Mouse (Mus musculus): ENCODE data around the gene Tgif1. TPM values are rescaled to one million over a fixed set of nuclear protein-coding genes. Genes with fewer than 3 reads are reported as not detected.

Gene Tgif1
- total and polyA plus RNA-seq, 3 experiments = 44.5 to 74.4 (median 70.6) TPM

DNA sequence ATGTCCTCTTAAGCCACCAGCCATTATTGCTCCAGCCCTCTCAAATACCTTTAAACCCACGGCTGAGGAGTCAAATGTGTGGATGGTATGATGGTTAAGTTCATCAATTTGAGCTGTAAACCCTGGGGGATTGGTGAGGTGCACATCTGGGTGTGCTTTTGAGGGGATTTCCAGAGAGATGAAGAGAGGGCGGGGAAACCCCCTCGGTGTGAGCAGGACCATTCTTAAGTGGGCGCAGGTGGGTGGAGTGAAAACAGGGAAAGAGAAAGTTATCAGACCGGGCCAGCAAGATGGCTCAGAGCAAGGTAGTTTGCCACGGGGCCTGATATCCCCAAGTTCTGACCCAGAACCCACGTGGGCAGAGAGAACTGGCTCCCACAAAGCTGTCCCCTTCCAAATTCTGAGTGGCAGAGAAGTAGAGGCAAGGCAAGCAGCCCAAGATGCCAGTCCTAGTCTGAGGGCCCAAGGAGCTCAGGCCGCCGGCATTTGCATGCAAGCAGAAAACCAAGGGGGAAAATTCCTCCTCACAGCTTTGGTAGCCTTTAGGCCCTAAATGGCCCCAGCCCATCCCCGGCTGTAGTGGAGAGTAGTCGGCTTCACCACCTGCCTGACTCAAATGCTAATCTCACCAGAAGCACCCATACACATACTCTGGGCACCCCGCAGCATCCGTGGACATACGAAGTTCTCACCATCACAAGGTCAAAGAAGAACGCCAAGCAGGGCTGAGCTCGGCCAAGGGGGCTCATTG, 33.5 kb upstream of the Tgif1 start:
- peak; percentile 98 for DNase-seq (ENCODE audit: extremely low read depth)

DNA sequence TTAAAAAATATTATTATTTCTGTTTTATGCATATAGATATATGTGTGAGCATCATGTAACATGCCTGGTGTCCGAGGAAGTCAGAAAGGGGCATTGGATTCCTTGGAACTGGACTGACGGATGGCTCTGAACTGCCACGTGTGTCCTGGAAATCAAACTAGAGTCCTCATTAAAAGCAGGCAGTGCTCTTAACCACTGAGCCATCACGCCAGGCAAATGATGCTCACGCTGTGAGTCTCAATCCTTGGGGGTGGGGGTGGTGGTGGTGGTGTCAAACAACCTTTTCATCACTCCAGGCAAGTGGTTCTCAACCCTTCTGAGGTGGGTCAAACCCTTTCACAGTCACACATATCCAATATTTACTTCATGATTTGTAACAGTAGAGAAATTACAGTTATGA, 32.5 kb upstream of the Tgif1 start:
- in situ Hi-C loops (cut with MboI; ENCODE audit: low pct_ligation_motif_present, low pct_unique_long_range_greater_than_20kb, low sequenced_read_pairs) (no loop called here), dilution Hi-C loops (cut with MboI; ENCODE audit: extremely low pct_ligation_motif_present, extremely low pct_unique_long_range_greater_than_20kb, low sequenced_read_pairs) (no loop called here)
- DNase-seq (ENCODE audit: extremely low read depth) = peak; percentile 80
- H3K9ac ChIP-seq (ENCODE audit: insufficient read depth, low read depth) = peak overlapping the region; percentile 33; the same call in 1 of the 2 replicates
- H3K4me1 ChIP-seq (ENCODE audit: control insufficient read depth in 1 of 2, insufficient read depth in 2 of 2) = peaks cover 22 to 77% of the 10 kb centered on the region in 2 experiments
- peak overlapping the region; percentile 65 for H3K4me2 ChIP-seq (ENCODE audit: insufficient read depth, low read depth, poor library complexity, severe bottlenecking)
- H3K27ac ChIP-seq (ENCODE audit: insufficient read depth, low read depth) = peak overlapping the region; percentile 97
- H3K4me3 ChIP-seq (replicated peaks in 1 of 3; ENCODE audit: low read depth in 2 of 3, low read length in 2 of 3, poor library complexity in 1 of 3) = no peak overlapping the region
- H3K36me3 ChIP-seq (replicated peaks in 1 of 2; ENCODE audit: control insufficient read depth in 1 of 2, insufficient read depth in 1 of 2, low read length in 1 of 2) = peaks cover 0 to 38% of the 10 kb centered on the region in 2 experiments
- no peaks in the 10 kb centered on the region for H3K79me2 ChIP-seq (replicated peaks; ENCODE audit: control insufficient read depth, extremely low read depth, insufficient read depth, poor library complexity, severe bottlenecking)
- peaks cover 6% of the 10 kb centered on the region for H3K9me3 ChIP-seq (replicated peaks; ENCODE audit: low read length)
- H3K27me3 ChIP-seq (replicated peaks) = no peaks in the 10 kb centered on the region
- TF ChIP-seq CHD2 (IDR thresholded peaks at IDR 0.05; ENCODE audit: low read length) (peak; percentile 54; the same call in 1 of the 2 replicates), ZNF384 (IDR thresholded peaks at IDR 0.05; ENCODE audit: low read depth, low read length) (no peak), POLR2A (IDR thresholded peaks at IDR 0.05; ENCODE audit: low read depth, low read length) (peak; percentile 37; the same call in 1 of the 2 replicates), MAZ (IDR thresholded peaks at IDR 0.05; ENCODE audit: low read depth, low read length) (no peak), CHD1 (IDR thresholded peaks at IDR 0.05; ENCODE audit: low read depth, low read length) (no peak), JUND (conservative IDR thresholded peaks at IDR 0.05; ENCODE audit: low read depth, low read length) (no peak), PAX5 (IDR thresholded peaks at IDR 0.05; ENCODE audit: low read length) (no peak), KAT2A (IDR thresholded peaks at IDR 0.05; ENCODE audit: insufficient replicate concordance, low read length) (no peak), CTCF (conservative IDR thresholded peaks at IDR 0.05 in 1 of 2, IDR thresholded peaks at IDR 0.05 in 1 of 2; ENCODE audit: low read depth in 2 of 2, low read length in 2 of 2) (no peak), SIN3A (IDR thresholded peaks at IDR 0.05; ENCODE audit: low read length) (peak; percentile 46), UBTF (IDR thresholded peaks at IDR 0.05; ENCODE audit: low read depth, low read length) (no peak), USF1 (IDR thresholded peaks at IDR 0.05; ENCODE audit: low read depth, low read length) (no peak), RCOR1 (conservative IDR thresholded peaks at IDR 0.05; ENCODE audit: low read depth, low read length) (no peak), EP300 (IDR thresholded peaks at IDR 0.05; ENCODE audit: low read length) (no peak), ZC3H11A (IDR thresholded peaks at IDR 0.05; ENCODE audit: low read depth, low read length) (no peak), IRF4 (IDR thresholded peaks at IDR 0.05; ENCODE audit: low read depth, low read length) (peak; percentile 6; the same call in 1 of the 2 replicates)

More for the DNA sequence above, 33.5 kb upstream of the Tgif1 start:
- peaks cover 6% of the 10 kb centered on the region for H3K9me3 ChIP-seq (replicated peaks; ENCODE audit: low read length)
- peaks cover 22 to 77% of the 10 kb centered on the region in 2 experiments for H3K4me1 ChIP-seq (ENCODE audit: control insufficient read depth in 1 of 2, insufficient read depth in 2 of 2)
- dilution Hi-C loops (cut with MboI; ENCODE audit: extremely low pct_ligation_motif_present, extremely low pct_unique_long_range_greater_than_20kb, low sequenced_read_pairs) = no loop called here
- H3K4me3 ChIP-seq (replicated peaks in 1 of 3; ENCODE audit: low read depth in 2 of 3, low read length in 2 of 3, poor library complexity in 1 of 3) = peak overlapping the region; percentile 48 to 62 (median 51)
- in situ Hi-C loops (cut with MboI; ENCODE audit: low pct_ligation_motif_present, low pct_unique_long_range_greater_than_20kb, low sequenced_read_pairs) = no loop called here
- H3K36me3 ChIP-seq (replicated peaks in 1 of 2; ENCODE audit: control insufficient read depth in 1 of 2, insufficient read depth in 1 of 2, low read length in 1 of 2) = peaks cover 0 to 45% of the 10 kb centered on the region in 2 experiments
- no peaks in the 10 kb centered on the region for H3K27me3 ChIP-seq (replicated peaks)
- peak overlapping the region; percentile 98 for H3K27ac ChIP-seq (ENCODE audit: insufficient read depth, low read depth)
- no peaks in the 10 kb centered on the region for H3K79me2 ChIP-seq (replicated peaks; ENCODE audit: control insufficient read depth, extremely low read depth, insufficient read depth, poor library complexity, severe bottlenecking)
- peak overlapping the region; percentile 65 for H3K4me2 ChIP-seq (ENCODE audit: insufficient read depth, low read depth, poor library complexity, severe bottlenecking)
- H3K9ac ChIP-seq (ENCODE audit: insufficient read depth, low read depth) = peak overlapping the region; percentile 48
- peak; percentile 92 for TF ChIP-seq EP300 (IDR thresholded peaks at IDR 0.05; ENCODE audit: low read length)
- no peak; the same call in 1 of the 2 replicates for TF ChIP-seq SMC3 (IDR thresholded peaks at IDR 0.05; ENCODE audit: low read depth, low read length)
- peak; percentile 78 for TF ChIP-seq MXI1 (IDR thresholded peaks at IDR 0.05; ENCODE audit: low read depth, low read length)
- TF ChIP-seq SIN3A (IDR thresholded peaks at IDR 0.05; ENCODE audit: low read length) = peak; percentile 76; the same call in 1 of the 2 replicates
- TF ChIP-seq IRF4 (IDR thresholded peaks at IDR 0.05; ENCODE audit: low read depth, low read length) = peak; percentile 74
- no peak; the same call in 1 of the 2 replicates for TF ChIP-seq CHD1 (IDR thresholded peaks at IDR 0.05; ENCODE audit: low read depth, low read length)
- peak; percentile 75 for TF ChIP-seq POLR2A (IDR thresholded peaks at IDR 0.05; ENCODE audit: low read depth, low read length)
- peak; percentile 74; the same call in 1 of the 2 replicates for TF ChIP-seq MEF2A (IDR thresholded peaks at IDR 0.05; ENCODE audit: borderline replicate concordance, low read depth, low read length)
- peak; percentile 67; the same call in 1 of the 2 replicates for TF ChIP-seq KAT2A (IDR thresholded peaks at IDR 0.05; ENCODE audit: insufficient replicate concordance, low read length)
- no peak for TF ChIP-seq NRF1 (IDR thresholded peaks at IDR 0.05; ENCODE audit: low read depth, low read length)
- TF ChIP-seq ZC3H11A (IDR thresholded peaks at IDR 0.05; ENCODE audit: low read depth, low read length) = no peak
- TF ChIP-seq CTCF (conservative IDR thresholded peaks at IDR 0.05 in 1 of 2, IDR thresholded peaks at IDR 0.05 in 1 of 2; ENCODE audit: low read depth in 2 of 2, low read length in 2 of 2) = no peak
- TF ChIP-seq UBTF (IDR thresholded peaks at IDR 0.05; ENCODE audit: low read depth, low read length) = peak; percentile 85; the same call in 1 of the 2 replicates
- TF ChIP-seq PAX5 (IDR thresholded peaks at IDR 0.05; ENCODE audit: low read length) = no peak
- no peak for TF ChIP-seq POLR2AphosphoS2 (IDR thresholded peaks at IDR 0.05; ENCODE audit: low read depth, low read length)
- peak; percentile 87 for TF ChIP-seq ETS1 (conservative IDR thresholded peaks at IDR 0.05; ENCODE audit: low read depth, low read length)
- TF ChIP-seq GABPA (IDR thresholded peaks at IDR 0.05; ENCODE audit: insufficient replicate concordance, low read depth, low read length) = no peak
- peak; percentile 71; the same call in 1 of the 2 replicates for TF ChIP-seq MAZ (IDR thresholded peaks at IDR 0.05; ENCODE audit: low read depth, low read length)
- peak; percentile 74 for TF ChIP-seq MYC (IDR thresholded peaks at IDR 0.05; ENCODE audit: low read depth, low read length)
- TF ChIP-seq TCF12 (IDR thresholded peaks at IDR 0.05; ENCODE audit: low read depth, low read length) = peak; percentile 97
- peak; percentile 24; the same call in 1 of the 2 replicates for TF ChIP-seq ELF1 (IDR thresholded peaks at IDR 0.05; ENCODE audit: low read depth, low read length)
- no peak for TF ChIP-seq JUN (IDR thresholded peaks at IDR 0.05; ENCODE audit: insufficient read depth, low read depth, low read length)
- TF ChIP-seq JUND (conservative IDR thresholded peaks at IDR 0.05; ENCODE audit: low read depth, low read length) = peak; percentile 60
- no peak for TF ChIP-seq ZKSCAN1 (IDR thresholded peaks at IDR 0.05; ENCODE audit: borderline replicate concordance, low read depth, low read length)
- TF ChIP-seq RCOR1 (conservative IDR thresholded peaks at IDR 0.05; ENCODE audit: low read depth, low read length) = peak; percentile 87; the same call in 1 of the 2 replicates
- TF ChIP-seq NELFE (IDR thresholded peaks at IDR 0.05; ENCODE audit: low read depth, low read length) = peak; percentile 73
- TF ChIP-seq HCFC1 (IDR thresholded peaks at IDR 0.05; ENCODE audit: low read depth, low read length) = no peak; the same call in 1 of the 2 replicates
- TF ChIP-seq RAD21 (IDR thresholded peaks at IDR 0.05; ENCODE audit: low read depth, low read length) = peak; percentile 2
- TF ChIP-seq CHD2 (IDR thresholded peaks at IDR 0.05; ENCODE audit: low read length) = peak; percentile 55; the same call in 1 of the 2 replicates
- peak; percentile 34; the same call in 1 of the 2 replicates for TF ChIP-seq ZNF384 (IDR thresholded peaks at IDR 0.05; ENCODE audit: low read depth, low read length)
- TF ChIP-seq USF2 (conservative IDR thresholded peaks at IDR 0.05; ENCODE audit: low read depth, low read length) = no peak
- peak; percentile 84 for TF ChIP-seq BHLHE40 (IDR thresholded peaks at IDR 0.05; ENCODE audit: low read depth, low read length)
- TF ChIP-seq ZMIZ1 (IDR thresholded peaks at IDR 0.05; ENCODE audit: low read depth, low read length) = peak; percentile 53
- no peak for TF ChIP-seq E2F4 (IDR thresholded peaks at IDR 0.05; ENCODE audit: insufficient replicate concordance, low read depth, low read length)
- TF ChIP-seq MAFK (IDR thresholded peaks at IDR 0.05; ENCODE audit: insufficient replicate concordance, low read length) = no peak
- peak; percentile 46; the same call in 1 of the 2 replicates for TF ChIP-seq MAX (IDR thresholded peaks at IDR 0.05; ENCODE audit: low read length)
- peak; percentile 87 for TF ChIP-seq TBP (conservative IDR thresholded peaks at IDR 0.05; ENCODE audit: low read depth, low read length)
- TF ChIP-seq USF1 (IDR thresholded peaks at IDR 0.05; ENCODE audit: low read depth, low read length) = no peak

Measured in CH12.LX (cell line).